Mouse (Mus musculus) embryo, embryonic 11 days (tissue): ENCODE measurements at regions not wholly inside any gene's neighbourhood (a gene's known extent, or its start where the extent isn't known, plus 50 kb on each side); places are given as distances from the start of the nearest gene placed in this dataset.
A peak's percentile ranks its signal among the peaks of the same experiment; 100 is the strongest.

Source experiments
- DNase-seq: peaks from one replicate; pipeline ENCODE4 v3.0.0-alpha.2; 2015

DNA sequence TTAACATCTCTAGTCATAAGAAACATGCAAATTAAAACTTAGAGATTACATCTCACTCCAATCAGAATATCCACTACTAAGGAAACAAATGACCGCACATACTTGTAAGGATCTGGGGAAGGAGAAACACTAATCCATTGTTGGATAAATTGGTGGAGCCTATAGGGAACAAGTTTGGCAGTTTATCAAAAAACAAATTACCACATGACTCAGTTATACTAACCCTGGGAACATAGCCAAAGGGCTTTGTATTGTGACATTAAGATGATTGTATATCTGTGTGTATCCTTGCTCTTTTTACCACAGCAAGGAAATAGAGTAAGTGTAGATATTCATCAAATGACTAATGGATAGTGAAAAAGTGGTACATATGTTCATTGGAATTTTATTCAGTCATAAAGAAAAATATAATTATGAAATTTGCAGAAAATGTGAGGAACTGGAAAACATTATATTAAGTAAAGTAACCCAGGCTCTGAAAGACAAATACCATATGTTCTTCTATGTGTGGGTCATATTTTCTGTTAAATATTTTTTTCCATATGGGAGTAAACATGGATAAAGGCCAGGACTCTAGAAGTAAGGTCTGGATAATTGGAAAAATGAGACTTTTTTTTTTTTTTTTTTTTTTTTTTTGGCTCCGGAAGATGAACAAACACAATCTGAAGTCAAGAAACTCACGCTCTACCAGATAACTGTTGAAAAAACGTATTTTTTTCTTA, 430.6 kb downstream of the Dmac1 start:
- DNase-seq = no peak

- peak; percentile 20 for DNase-seq
Observed at GRCm38 (mm10) chr4:74798173-74798799, 479.8 kb downstream of the Dmac1 start.

DNA sequence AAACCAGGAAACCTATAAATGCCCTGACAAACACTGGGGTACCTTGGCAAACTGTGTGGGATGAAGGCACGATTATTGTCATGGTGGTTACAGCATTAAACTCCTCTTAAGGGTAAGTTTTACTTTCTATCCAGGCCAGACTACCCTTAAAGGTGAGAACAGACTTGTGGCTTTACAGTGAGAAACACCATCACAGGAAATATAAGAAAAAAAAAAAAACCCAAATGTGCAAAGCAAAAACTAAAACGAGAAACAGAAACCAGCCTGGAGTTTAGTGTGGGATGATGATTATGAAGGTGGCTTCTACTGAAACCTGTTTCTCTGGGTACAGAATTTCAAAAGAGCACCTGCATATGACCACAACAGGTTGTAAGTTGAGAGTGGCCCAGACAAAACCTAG, 480.6 kb downstream of the Dmac1 start:
- DNase-seq = no peak

GRCm38 (mm10) chr4:74796676-74797075, 481.4 kb downstream of the Dmac1 start:
- peak; percentile 20 for DNase-seq

DNA sequence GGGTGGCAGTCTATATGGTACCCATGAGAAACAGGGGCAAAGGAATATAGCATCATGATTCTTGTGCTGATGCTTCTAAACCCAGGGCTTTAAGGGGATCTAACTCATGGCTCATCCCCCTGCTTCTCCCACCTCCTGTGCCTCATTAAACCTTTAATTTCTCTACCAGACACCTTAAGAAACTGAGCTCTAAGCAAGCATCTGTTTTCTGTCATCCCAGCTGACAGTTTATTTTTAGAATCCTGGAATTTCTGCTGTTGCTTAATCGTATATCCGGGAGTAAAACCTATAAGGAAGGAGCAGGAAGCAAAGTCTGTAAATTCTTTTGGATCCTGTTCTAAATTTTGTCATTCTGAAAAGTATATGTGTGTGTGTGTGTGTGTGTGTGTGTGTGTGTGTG, 505.7 kb downstream of the Kdm4c start:
- DNase-seq = peak; percentile 16

DNA sequence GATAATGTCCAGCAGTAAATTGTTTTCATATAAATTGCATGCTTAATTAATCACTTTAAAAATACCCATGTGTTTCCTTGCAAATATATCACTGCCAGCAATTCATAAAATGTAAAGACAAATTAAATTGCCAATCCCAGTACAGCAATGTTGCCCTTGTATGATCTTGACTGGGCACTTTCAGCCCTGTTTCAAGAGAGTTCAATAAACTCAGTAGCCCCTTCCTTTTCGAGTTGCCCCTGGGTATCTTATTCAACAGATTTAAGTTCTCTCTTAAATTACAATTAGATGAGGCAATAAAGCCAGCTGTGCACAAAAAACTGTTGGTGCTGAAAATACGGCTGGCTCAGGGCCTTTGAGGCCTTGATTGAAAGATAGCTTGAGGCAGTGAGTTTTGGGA, 497.3 kb downstream of the Kdm4c start:
- no peak for DNase-seq
